Mouse (Mus musculus) frontal cortex, postnatal 36 days (tissue): ENCODE measurements around the gene Grn.
"Not testable (repeated sequence)": the region's sequence is repeated elsewhere in the genome, so short reads cannot be mapped to it uniquely, and the experiment has no call there.

Source experiments
- DNase-seq, 2 experiments: peaks; one replicate each; pipeline ENCODE4 v3.0.0; 2022; ENCODE audit warnings: low spot score in 2 of 2

The Grn gene

DNA sequence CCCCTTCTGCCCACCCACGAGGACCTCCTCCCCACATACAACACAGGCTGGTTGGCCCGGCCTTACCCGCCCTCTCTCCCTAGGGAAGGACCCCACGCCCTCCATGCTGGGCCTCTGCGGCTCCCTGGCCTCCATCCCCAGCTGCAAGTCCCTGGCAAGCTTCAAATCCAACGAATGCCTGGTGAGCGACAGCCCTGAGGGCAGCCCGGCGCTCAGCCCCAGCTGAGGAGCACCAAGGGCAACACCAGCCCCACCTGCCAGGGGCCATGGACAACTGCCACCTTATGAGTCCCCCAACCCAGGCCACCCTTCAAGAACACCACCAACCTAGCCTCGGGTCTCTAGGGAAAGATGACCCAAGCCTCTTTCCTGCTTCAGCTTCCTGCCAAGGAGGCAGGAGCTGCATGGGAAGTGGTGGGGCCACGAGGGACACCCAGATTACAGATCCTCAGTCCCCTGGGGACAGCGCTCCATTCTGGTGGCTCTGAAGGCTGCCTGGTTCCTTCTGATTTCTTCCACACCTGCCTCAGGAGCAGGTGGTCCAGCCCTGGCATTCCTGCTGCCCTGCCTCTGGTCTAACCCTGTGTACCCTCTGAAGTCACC lies 28.1 kb upstream of the Grn start:
- no peak for DNase-seq

- DNase-seq = no peak
Measured at GRCm38 (mm10) chr11:102403657-102404056, 26.5 kb upstream of the Grn start.

DNA sequence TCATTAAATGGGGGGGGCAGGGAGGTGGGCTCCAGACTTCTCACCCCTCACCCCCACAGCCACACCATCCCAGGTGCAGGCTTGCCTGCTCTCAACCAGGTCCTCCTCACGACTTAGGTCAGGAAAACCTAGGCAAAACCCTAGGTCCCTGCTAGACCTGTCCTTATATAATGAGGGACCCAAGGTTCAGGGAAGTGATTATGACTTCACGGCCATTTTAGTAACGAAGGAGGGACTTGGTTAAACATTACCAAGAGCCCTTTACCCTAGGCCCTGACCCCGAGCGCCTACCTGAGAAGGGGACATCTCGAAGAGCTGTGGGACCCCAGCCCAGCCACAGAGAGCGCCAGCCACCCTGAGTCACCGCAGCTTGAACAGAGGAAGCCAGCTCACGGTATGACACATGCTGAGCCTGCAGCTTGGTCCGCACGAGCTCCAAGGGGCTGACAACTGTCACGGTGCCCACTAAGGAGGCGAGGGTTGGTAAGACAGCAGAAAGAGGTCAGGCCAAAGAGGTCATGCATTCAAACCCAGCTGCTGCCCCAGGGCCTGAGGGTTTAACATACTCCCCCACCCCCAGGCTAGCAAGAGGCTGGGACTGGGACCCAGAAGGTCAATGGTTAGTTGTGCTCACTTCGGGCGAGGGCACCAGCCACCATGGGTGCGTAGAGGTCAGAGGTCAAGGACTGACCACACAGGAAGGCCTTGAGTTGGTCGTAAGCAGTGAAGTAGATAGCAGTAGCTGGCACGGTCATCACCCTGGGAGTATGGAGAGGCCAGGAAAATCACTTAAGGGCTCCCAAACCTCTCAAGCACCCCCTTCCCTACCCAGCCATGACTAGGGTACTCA lies 25.7 kb upstream of the Grn start:
- DNase-seq = no peak

GRCm38 (mm10) chr11:102405544-102406285 lies 24.4 kb upstream of the Grn start:
- DNase-seq = no peak

DNA sequence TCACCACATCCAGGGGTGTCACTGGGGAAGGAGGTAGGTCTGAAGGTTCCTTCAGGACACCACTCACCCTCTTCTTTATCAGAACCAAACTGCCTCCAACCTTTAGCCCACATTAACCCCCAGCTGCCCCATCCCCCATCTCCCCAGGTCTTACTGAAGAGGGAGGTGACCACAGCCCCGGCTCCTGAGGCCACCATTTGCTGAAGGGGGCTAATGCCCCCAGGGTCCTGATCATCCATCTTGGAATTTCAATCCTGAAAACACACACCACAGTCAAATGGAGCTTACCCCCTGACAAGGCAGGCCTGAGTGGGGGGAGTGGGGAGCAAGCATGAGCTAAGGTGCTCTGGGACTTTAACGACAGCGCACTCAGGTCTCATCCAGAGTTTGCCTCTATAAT lies 23.7 kb upstream of the Grn start:
- DNase-seq = no peak

DNA sequence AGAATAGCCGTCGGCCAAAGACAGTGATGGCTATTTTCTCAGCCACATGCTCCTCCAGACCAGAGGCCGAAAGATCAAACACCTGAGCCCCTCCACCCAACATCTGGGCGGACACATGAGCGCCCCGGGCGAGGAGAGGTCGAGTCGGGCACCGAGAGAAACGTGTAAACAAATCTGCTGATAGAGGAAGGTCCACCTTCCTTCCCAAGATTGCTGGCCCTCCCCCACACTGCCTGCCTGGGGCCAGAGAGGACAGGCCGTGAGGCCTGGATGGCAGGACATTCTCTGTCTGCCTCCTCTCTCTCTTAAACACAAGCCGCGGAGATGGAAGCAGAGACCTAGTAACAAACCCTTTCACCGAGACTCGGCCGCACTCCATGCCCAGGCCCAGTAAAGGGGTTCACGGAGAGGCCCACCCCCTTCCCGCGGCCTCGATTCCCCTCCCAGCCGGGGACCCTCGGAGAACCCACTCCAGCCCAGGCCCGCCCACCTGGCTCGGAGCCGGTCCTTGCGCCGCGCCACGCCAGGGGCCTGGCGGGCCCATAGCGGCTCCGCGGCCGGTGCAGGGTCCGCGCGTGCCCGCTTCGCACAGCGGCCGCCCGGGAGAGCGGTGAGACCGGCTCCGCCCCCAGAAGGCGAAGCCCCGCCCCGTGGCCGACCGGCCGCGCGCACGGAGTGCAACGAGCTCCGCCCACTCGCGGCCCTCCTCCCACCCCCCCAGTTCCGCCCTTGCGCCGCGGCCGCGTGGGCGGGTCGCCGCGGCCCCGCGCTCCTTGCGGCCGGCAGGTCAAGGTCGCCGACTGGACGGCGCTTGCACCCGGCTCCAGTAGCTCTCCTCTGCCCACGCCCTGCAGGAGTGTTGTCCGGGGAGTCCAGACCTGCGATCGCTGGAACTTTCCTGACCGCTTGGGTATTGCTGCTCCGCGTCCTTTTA lies 22.9 kb upstream of the Grn start:
- peak; percentile 84 to 87 for DNase-seq

- no peak for DNase-seq
Measured at GRCm38 (mm10) chr11:102407834-102408215, 22.3 kb upstream of the Grn start, which contains the start of gene Slc25a39. Gene Slc25a39 (minus strand): TSS chr11:102407946.

- peak; percentile 96 to 98 for DNase-seq
Measured at GRCm38 (mm10) chr11:102408344-102408876, 21.7 kb upstream of the Grn start.

DNA sequence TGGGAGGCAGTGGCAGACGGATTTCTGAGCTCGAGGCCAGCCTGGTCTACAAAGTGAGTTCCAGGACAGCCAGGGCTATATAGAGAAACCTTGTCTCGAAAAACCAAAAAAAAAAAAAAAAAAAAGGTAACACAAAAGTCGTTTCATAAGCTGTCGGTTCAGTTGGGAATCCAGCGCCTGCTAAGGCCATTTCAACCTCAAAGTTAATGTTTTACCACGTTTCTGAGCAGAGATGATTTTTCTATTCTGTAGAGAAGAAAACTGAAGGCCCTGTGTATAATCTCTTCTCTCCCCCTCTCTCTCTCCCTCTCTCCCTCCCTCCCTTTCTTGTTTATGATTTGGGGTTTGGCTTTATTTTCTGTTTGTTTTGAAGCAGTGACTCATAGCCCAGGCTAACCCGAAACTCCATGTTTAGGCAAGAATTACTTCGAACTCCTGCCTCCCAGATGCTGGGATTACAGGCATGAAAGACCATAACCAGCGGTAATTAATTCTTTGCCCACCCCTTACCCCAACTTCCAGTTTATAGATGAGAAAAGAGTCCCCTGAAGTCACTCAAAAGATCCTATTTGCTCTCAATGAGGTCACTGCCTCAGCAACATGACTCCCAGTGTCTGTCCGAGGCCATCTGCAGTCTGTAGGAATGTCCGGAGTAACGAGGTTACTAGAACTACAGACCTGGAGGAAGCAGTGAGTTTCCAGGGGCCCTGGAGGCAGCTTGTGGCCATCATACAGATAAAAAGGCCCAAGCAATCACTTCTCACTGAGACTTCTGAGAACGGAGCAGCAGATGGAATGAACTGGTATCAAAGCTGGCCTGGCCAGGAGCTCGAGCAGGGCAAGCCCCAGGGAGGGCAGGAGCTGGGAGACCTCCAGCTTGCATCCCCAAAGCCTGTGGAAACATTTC lies 21.0 kb upstream of the Grn start:
- no peak for DNase-seq

- no peak for DNase-seq
Measured at GRCm38 (mm10) chr11:102409795-102410330, 20.3 kb upstream of the Grn start.

- DNase-seq = not testable (repeated sequence)
Measured at GRCm38 (mm10) chr11:102410345-102410744, 19.8 kb upstream of the Grn start.

- no peak for DNase-seq
Measured at GRCm38 (mm10) chr11:102411061-102411460, 19.1 kb upstream of the Grn start.

GRCm38 (mm10) chr11:102411704-102412103 lies 18.4 kb upstream of the Grn start:
- DNase-seq = peak; percentile 85 to 92

DNA sequence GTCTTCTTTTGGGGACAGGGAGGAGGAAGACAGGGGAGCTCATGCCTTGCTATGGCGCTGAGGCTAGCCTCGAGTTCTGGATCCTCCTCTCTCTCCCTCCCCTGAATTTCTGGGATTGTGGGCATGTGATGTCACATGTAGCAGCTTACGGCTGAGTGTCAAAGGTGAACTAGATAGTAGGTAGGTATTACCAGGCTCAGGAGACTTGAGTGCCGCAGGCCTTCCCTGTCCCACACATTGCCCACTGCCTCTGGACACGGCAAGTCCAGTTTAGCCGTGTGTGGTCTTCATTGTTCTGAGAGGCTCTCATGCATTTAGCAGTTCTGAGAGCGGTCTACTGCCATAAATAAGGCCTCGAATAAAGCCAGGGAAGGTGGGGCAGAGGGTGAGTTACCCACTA lies 17.1 kb upstream of the Grn start:
- DNase-seq = no peak

- no peak for DNase-seq
Measured at GRCm38 (mm10) chr11:102415034-102415802, 14.9 kb upstream of the Grn start.

DNA sequence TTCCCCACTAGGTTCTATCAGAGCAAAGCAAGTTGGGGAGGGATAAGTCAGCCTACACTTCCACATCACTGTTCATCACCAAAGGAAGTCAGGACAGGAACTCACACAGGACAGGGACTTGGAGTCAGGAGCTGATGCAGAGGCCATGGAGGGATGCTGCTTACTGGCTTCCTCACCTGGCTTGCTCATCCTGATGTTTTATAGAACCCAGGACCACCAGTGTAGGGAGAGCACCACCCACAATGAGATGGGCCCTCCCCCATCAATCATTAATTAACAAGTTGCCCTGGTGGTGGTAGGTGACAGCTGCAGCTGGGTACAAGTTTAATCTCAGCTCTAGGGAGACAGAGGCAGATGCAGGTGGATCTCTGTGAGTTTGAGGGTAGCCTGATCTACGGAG lies 13.0 kb upstream of the Grn start:
- DNase-seq = no peak

DNA sequence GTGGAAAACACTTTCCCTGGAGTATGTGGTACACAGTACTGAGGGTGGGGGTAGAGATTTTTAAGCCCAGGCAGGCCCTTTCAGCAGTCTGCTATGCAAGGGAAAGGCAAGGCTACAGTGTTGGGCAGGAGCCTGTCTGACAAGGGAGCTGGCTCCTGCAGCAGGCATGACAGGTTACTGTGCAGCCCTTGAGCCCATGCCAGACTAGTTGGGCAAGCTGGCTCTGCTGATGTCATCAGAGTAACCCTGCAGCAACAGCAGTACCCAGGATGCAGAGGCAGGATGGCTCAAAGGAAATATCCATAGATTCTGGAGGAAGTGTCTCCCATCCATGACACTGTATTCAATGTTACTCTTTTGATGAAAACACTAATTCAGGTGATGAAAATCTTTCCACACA lies 11.2 kb upstream of the Grn start:
- DNase-seq = no peak

- no peak for DNase-seq
Measured at GRCm38 (mm10) chr11:102421559-102421958, 8.6 kb upstream of the Grn start.

GRCm38 (mm10) chr11:102424666-102425065 lies 5.4 kb upstream of the Grn start:
- DNase-seq = no peak
